Mouse (Mus musculus) kidney, postnatal 14 days (tissue): ENCODE results near the gene Ggact.

ENCODE experiments used
- DNase-seq: peaks from one replicate; pipeline ENCODE4 v3.0.0; 2022; ENCODE audit warnings: mixed read lengths

The Ggact gene

DNA sequence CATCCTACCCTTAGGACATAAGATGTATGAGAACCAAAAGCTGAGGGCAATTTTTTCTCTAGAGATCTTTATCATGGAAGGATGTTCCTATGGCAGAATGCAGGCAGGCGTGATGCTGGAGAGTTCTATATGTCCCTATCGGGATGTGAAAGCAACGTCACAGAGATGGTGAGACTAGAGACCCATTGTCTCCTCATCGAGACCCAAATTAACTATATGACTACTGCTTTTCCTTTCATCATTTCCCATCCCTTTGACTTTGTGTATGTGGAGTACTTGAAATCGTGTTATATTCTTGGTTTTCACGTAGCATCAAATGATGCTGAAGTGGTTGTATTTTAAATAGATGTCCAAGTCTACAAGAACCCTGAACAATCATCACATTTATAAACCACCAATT lies at the start of gene Ggact:
Gene Ggact (minus strand): TSS at position 101 of the 400 bp plus-strand sequence.
- no peak for DNase-seq

DNA sequence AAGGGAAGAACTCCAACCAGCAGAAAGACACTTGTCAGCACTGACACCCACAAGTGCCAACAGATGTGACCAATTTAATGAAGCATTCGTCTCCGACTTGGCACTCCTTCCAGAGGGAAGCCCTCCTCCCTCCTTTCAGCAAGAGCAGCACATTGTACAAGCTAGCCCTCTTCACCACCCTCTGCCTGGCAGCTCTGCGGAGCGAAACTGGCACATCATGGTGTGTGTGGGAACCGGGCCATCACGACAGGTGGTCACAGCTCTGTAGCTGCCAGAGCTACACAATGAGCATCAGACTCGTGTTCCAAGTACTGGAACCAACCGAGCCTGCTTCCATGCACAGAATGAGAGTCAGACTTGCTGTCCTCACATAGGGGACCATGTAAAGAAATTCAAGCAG lies 44.4 kb upstream of the Ggact start:
- DNase-seq = no peak

- DNase-seq = peak; percentile 75
These were observed 39.8 kb upstream of the Ggact start for GRCm38 (mm10) chr14:122953331-122953730.

- DNase-seq = no peak
These were observed 39.0 kb upstream of the Ggact start for GRCm38 (mm10) chr14:122952556-122952955.

DNA sequence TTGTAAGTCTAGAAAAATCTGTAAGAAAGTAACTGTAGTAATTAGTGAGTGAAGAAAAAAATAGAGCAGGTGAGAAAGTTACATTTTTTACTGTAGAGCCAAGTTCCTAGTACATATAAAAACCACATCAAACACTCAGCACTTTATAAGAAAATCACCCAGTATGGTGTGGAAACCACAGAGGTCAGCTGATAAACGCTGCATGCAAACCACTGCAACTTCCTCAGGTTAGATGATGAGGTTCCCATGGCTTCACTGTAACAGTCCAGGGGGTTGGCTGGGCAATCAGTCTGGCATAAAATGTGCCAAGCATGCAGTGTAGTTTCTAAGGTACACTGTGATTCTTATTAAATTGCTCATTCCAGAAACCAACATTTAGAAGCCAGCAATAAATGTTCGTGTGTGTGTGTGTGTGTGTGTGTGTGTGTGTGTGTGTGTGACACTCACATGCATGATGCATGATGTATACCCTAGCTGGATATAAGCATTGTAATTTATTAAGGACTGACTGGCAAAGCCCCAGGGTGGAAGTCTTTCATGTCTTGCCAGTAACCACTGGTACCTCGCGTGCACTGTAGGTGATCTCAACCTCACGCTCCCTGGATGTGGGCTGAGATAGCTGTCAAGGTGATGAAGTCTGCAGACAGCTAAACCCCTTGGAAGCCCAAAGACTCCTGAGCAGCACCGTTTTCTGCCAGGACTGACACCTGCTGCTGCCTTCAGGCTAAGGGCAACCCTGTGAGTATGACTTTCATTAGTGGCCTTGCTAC lies 38.3 kb upstream of the Ggact start:
- DNase-seq = no peak

DNA sequence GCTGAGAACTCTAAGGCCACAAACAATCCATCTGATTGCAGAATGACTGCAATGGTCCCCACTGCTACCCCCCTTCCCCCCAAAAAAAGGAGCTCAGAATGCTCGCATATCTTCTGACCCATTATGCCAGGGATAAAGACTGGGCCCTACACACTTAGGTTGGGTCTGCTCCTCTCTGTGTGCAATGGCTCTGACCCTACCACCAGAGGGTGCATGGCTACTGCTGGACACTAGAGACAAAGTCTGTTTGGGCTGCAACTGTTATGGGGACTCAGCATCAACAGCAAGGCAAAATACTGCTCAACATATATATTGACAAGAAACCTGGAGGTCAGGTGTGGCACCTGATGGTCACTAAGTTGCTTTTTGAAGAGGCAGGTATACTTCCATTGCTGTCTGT lies 37.4 kb upstream of the Ggact start:
- DNase-seq = no peak

DNA sequence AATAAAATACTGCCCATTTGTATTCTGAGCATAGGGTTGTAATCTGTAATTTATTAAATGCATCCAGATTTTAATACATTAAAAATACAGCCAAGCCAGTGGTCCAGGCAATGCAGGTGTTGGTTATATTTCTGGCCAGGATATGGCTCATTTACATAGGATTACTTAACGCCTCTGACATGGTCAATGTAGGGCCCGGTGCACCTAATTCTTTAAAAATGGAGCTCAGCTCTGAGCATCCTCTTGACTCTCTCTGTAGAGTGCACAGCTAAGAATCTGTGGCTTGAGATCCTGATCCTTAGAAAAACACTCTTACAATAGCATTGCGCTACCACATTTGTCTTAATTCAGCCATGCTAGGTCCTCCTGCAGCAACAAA lies 29.9 kb upstream of the Ggact start:
- DNase-seq = no peak

GRCm38 (mm10) chr14:122942757-122943474 lies 29.4 kb upstream of the Ggact start:
- peak; percentile 6 for DNase-seq

GRCm38 (mm10) chr14:122936460-122936859 lies 22.9 kb upstream of the Ggact start:
- DNase-seq = no peak

DNA sequence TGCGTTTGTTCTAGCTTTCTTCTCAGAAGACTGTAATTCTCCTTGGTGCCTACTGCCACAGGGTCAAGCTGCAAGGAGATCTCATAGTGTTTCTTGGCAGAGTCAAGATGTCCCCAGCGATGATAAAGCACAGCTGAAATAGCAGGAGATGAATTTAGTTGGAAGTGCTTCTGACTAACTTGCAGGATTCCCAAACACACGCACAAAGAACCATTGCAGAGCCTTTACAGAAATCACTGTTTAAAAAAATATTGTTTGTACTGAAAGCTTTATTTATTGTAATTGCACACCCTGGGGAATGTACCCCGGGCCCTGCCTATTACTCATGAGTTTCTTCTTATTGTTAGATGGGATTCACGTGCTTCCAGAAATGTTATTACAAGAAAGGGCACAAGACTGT lies 6.5 kb upstream of the Ggact start:
- no peak for DNase-seq

DNA sequence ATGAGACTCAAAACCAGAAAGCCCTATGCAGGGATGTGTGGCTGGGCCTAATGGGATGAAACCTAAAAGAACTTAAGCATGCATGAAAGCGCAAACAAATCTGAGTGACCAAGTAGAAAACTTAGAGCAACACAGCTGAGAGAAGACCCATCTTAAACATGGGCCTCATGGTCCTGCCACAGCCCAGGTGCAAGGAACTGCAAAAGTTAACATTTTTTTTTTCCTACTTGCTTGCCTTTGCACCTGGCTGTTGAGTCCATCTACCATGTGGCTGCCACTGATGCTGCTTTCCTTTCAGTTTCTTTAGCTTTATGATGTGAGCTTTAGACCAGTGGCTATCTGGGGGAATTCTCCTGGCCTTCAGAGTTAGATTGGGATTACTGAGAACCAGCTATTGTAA lies 4.1 kb upstream of the Ggact start:
- DNase-seq = no peak

DNA sequence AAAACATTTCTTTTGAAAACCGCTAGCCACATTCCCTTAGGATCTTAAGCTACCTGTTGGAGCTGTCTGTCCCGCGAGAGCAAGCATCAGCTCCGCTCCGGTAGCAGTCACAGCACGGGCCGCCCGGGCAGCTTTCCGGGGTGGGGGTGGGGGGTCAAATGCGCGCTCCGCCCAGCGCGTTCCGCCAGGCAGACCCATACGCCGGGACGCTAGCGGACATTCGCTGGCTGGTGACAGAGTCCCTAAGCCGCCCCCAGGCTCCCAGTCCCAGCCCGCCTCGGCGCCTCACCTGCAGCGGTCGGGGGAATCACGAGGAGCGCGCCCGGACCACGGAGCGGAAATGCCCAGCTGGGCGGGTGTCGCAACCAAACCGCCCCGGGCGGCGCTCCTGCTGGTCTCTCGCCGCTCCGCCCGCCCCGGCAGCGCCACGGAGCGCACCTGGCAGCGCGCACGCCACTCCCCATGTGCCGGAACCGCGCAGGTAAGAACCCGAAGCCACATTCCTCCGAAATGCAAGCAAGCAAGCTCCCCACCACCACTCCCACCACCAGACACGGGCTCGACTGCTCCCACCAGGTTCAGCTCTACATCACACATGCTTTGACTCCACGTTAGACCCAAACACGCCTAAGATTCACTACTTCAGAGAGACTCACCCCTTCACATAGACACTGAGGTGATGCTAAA lies 602 bp downstream of the Ggact start:
- DNase-seq = peak; percentile 87

GRCm38 (mm10) chr14:122912137-122912536 lies 1.4 kb downstream of the Ggact start:
- no peak for DNase-seq

- no peak for DNase-seq
These were observed 2.3 kb downstream of the Ggact start for GRCm38 (mm10) chr14:122911265-122911664.

DNA sequence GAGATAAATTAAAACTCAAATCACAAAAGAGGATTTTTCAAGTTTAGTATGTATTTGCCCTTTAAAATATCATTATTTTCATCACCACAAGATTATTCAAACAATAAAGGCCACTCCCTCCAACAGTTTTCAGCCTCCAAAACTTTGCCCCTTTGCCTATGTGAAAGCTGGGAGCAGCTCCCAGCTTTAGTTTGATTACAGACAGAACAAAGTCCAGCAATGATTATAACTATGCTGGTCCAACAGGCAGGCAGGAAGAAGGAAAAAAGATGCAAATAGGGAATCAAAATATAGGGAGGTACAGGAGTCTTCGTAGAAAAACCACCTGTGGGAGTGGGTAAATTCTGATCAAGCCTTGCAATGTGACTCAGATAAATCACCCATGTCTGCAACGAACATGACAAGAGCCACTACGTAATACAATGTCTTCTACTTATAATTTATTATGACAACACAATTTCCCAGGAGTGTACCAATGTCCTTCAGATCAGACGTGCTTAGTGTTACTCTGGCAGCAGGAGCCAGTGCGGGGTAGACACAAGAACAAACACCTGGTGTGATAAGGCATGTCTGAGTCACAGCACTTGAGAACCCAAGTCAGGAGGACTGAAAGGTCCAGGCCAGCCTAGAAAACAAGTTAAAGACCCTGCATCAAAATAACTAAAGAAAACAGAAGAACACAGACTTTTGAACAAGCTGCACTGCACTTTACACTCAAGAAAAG lies 4.0 kb downstream of the Ggact start:
- DNase-seq = no peak

- no peak for DNase-seq
These were observed 5.5 kb downstream of the Ggact start for GRCm38 (mm10) chr14:122908075-122908474.

GRCm38 (mm10) chr14:122905007-122905406 lies 8.6 kb downstream of the Ggact start:
- no peak for DNase-seq

GRCm38 (mm10) chr14:122903923-122904351 lies 9.6 kb downstream of the Ggact start:
- peak; percentile 70 for DNase-seq

- DNase-seq = peak; percentile 93
These were observed 10.7 kb downstream of the Ggact start for GRCm38 (mm10) chr14:122902884-122903283.

DNA sequence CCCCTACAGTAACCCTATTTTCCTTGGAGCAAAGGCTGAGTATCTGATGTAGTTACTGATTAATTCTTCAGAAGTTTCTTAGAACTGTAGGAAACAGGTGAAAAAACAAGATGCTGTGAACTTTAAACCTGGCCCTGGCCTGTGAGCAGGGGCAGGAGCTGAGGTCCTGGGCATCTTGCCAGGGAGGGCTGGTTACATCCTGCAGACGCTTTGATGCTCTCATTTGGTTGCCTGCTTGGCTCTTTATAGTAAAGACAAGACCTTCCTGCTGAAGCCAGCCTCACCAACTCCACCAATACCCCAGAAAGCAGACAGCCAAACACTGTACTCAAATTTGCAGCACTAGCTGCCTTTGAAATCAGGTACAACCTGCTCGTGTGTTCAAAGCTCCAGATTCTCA lies 11.4 kb downstream of the Ggact start:
- peak; percentile 91 for DNase-seq

DNA sequence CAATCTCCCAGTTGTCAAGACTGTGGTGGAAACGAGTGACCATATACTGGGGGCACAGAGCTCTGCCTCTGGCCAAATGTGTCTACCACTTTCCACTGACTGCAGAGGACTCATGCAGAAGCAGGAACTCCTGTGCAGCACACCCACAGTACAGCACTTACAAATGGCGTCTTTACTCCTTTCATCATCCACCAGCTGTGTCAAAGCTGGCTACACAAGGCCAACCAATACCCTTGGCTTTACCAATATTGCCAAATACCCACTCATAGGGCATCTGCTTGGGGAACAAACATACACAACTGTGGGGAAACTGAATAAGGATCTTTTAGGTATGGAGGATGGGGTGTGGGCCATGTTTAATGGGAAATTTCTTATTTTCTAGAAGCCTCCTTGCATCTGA lies 11.8 kb downstream of the Ggact start:
- no peak for DNase-seq

DNA sequence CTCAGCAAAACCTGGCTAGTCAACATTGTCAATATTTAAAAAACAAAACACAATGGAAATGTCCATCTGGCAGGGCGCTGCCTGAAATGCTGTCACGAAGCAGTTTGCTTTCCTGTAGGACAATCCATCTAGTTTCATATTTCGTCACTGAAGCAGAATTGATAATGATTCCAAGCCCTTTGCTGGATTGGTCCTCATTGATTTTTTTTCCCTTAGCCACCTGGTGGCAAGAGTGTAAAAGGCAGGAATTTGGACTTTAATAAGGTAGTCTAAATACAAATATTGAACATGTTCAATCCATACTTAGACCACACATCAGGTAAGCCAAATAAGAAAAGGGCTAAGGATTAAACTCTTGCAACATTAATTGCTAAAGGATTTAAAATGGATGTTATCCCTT lies 12.4 kb downstream of the Ggact start:
- DNase-seq = no peak

DNA sequence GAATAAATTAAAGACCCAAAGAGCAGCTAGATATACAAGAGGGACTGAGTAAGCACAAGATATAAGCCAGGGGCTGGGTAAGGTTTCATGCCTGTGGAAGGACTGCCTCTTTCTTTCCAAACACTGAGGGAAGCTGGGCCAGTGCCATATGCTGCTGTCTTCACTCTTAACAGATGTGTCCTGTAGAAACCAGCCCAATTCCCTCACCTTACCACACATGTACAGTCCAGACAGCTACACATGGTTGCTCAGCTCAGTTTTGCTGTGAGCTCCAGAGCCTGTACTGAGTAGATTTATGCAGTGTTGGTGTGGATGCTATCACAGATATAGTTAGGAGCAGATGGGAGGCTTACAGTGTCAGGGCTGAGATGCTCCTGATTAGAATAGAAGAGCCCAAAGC lies 12.9 kb downstream of the Ggact start:
- DNase-seq = no peak
